Mouse (Mus musculus): Measurements from ENCODE around the gene Tmem54.
A peak's percentile ranks its signal among the peaks of the same experiment; 100 is the strongest.

Tmem54 gene

GRCm38 (mm10) chr4:129105356-129105755 is at the start of gene Tmem54:
Tmem54 (plus strand) TSS chr4:129105548.
- DNase-seq (ENCODE audit: low spot score in 2 of 2) = no peak

DNA sequence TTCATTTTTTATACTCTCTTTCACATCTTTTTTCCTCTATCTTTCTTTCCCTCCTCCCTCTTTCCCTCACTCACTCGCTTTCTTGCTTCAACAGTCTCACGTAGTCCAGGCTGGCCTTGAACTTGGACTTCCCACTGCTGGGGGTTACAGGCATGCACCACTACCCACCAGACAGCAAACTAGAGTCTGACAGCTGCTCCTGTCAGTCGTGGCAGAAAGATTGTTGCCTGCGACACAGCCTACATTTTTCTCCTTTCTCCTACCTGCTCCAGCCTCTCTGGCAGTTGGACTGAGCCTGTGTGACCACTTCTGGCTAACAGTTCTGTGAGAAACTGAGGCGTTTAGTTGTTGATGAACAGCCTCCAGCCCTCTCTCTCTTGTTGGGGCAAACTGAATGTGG is 49.8 kb upstream of the Tmem54 start:
- DNase-seq (ENCODE audit: low spot score in 2 of 2) = no peak

GRCm38 (mm10) chr4:129057533-129058206 is 47.7 kb upstream of the Tmem54 start:
- DNase-seq (ENCODE audit: low spot score in 2 of 2) = peak; percentile 93 to 96

DNA sequence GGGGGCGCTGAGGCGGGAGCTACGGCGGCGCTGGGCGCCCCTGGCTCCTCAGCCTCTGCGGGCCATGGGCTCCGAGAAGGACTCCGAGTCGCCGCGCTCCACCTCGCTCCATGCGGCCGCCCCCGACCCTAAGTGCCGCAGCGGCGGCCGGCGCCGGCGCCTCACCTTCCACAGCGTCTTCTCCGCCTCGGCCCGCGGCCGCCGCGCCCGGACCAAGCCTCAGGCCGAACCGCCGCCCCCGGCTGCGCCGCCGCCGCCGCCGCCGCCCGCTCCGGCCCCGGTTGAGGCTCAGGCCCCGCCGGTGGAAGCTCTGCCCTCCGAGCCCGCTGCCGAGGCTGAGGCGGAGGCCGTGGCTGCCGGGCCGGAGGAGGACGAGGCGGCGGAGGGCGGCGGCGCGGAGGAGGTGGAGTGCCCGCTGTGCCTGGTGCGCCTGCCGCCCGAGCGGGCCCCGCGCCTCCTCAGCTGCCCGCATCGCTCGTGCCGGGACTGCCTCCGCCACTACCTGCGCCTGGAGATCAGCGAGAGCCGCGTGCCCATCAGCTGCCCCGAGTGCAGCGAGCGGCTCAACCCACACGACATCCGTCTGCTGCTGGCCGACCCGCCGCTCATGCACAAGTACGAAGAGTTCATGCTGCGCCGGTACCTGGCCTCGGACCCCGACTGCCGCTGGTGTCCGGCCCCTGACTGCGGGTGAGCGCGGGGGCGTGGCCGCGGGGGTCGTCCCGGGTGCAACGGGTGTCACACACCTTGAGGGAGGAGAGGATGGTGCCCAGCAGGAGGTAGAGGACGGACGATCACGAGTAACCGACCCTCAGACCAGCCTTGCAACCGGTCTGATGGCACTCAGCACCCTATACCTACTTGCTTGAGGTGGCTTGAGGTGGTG is 46.9 kb upstream of the Tmem54 start, which contains the start of gene Rnf19b:
TSS of gene Rnf19b (plus strand) at position 65 of the 886 bp plus-strand sequence.
- DNase-seq (ENCODE audit: low spot score in 2 of 2) = peak in 1 of 2 experiments; percentile 28

GRCm38 (mm10) chr4:129059125-129059551 is 46.2 kb upstream of the Tmem54 start:
- DNase-seq (ENCODE audit: low spot score in 2 of 2) = no peak

DNA sequence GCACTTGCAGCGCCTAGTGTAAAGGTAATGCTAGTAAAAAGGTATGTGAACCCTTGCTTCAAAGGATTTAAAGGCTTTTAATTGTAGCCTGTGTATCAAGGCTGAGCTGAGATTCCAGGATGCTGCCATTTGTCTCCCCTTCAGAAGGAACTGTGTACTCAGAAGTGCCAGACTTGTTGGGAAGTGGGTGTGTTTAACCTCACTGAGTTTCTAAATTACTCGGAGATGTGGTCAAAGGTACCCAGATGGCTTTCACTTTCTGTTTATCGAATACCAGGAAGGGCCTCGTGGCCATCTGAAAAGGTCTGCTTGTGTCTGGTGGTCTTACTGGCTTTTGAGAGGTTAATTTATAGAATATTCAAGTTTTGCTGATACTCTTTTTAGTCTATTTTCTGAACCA is 45.4 kb upstream of the Tmem54 start:
- DNase-seq (ENCODE audit: low spot score in 2 of 2) = no peak

GRCm38 (mm10) chr4:129061486-129061885 is 43.9 kb upstream of the Tmem54 start:
- DNase-seq (ENCODE audit: low spot score in 2 of 2) = no peak

DNA sequence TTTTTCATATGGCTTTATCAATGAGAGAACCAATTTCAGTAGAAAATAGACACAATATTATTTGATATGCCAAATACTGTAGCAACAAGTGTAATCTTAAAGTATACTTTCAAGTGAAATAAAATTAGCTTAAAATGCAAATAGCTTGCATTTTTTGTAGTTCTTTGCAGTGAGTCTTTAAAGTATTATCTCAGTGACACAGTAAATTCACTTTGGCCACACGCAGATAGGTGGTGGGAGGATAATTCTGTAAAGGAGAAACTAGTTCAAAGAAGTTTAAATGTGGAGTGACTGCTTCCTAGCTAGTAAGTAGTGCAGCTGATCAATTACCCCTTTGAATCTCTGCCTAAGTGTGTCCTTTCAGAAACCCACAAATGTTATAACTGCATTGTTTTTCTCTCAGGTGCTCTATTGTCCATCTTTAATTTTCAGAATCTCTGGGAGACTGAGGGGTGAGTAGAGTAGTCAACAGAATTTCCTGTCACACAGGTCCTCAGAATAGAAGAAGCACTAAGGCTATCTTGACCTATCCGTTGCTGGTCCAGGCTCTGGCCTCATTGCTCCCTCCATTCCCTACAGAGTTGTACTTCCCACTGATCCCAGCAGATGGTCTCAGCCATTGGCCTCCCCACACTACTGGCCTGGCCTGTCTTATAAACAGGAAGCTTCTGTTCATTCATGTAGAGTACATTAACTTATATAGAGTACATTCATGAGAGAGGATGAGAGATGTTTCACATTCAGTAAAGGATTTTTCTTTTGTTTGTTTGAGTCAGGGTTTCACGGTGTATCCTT is 42.9 kb upstream of the Tmem54 start:
- no peak for DNase-seq (ENCODE audit: low spot score in 2 of 2)

GRCm38 (mm10) chr4:129065688-129066236 is 39.6 kb upstream of the Tmem54 start:
- no peak for DNase-seq (ENCODE audit: low spot score in 2 of 2)

DNA sequence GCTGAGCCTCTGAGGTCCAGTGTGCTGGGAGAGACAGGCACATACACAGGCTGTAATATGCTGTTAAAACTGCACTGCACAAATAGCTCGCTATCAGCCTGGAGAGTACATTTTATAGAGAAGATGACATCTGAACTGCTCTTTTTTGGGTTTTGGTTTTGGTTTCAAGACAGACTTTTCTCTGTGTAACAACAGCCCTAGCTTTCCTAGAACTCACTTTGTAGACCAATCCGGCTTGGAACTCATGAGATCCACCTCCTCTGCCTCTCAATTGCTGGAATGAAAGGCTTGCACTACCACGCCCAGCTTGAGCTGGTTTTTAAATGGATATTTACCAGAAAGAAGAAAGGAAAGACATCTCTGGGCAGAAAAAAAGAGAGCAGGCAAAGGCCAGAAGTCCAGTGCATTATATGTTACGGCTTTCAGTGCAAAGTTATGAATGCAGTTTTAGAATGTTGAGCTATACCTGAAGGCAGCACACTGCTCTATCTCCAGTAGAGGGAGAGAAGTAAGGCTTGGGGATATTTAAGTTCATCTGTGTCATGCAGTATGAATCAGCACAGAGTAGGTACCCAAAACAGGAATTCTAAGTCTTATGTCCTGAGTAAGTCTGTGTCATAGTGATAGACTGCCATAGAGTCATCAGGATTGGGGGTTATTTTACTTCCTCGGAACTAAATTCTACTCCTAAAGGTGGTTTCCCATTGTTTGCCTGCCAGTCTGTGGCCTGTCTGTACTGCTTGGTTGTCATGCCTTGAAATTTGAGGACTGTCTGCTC is 37.5 kb upstream of the Tmem54 start:
- no peak for DNase-seq (ENCODE audit: low spot score in 2 of 2)

GRCm38 (mm10) chr4:129068848-129069247 is 36.5 kb upstream of the Tmem54 start:
- DNase-seq (ENCODE audit: low spot score in 2 of 2) = no peak

- DNase-seq (ENCODE audit: low spot score in 2 of 2) = no peak
These were observed 26.2 kb upstream of the Tmem54 start for GRCm38 (mm10) chr4:129079126-129079525.

- DNase-seq (ENCODE audit: low spot score in 2 of 2) = no peak
These were observed 24.3 kb upstream of the Tmem54 start for GRCm38 (mm10) chr4:129081041-129081440.

DNA sequence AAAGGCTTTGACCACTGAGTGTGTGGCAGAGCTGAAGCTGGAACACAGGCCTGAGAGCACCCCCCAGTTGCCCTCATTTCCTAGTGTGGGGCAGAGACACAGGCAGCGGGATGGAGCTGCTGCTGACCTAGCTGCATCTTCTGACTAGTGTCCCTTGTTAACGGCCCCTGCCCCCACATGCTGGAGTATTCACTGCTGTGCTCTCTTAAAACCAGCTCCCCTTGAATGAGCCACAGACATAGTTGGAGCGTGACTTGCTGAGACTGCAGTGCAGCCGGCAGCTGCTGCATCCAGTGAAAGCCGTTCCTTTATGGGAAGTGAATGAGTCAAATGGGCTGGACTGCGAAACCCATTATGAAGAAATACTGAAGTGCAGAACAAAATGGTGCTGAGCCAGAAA is 23.8 kb upstream of the Tmem54 start:
- DNase-seq (ENCODE audit: low spot score in 2 of 2) = peak; percentile 23 to 39

DNA sequence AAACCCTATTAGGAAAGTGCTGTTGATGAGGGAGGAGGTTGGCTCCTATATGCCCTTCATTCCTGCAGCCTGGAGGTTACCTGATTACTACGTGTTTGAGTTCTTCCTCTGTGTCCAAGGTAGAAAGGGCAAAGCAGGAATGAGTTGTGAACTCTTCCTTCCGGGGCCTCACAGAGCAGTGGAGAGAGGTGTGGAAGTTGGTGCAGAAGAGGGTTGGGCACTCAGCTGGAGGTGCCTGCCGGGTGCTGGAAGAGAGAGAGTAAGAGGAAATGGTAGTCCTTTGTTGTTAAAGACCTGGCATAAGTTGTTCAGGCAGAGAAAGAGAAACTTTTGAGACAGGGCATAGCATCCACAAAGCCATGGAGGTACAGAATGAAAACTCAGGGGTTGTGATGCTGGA is 23.4 kb upstream of the Tmem54 start:
- no peak for DNase-seq (ENCODE audit: low spot score in 2 of 2)

- DNase-seq (ENCODE audit: low spot score in 2 of 2) = peak; percentile 29 to 42
These were observed 22.8 kb upstream of the Tmem54 start for GRCm38 (mm10) chr4:129082379-129083115.

- DNase-seq (ENCODE audit: low spot score in 2 of 2) = no peak
These were observed 20.5 kb upstream of the Tmem54 start for GRCm38 (mm10) chr4:129084896-129085295.

- DNase-seq (ENCODE audit: low spot score in 2 of 2) = peak in 1 of 2 experiments; percentile 66
These were observed 19.3 kb upstream of the Tmem54 start for GRCm38 (mm10) chr4:129086078-129086477.

DNA sequence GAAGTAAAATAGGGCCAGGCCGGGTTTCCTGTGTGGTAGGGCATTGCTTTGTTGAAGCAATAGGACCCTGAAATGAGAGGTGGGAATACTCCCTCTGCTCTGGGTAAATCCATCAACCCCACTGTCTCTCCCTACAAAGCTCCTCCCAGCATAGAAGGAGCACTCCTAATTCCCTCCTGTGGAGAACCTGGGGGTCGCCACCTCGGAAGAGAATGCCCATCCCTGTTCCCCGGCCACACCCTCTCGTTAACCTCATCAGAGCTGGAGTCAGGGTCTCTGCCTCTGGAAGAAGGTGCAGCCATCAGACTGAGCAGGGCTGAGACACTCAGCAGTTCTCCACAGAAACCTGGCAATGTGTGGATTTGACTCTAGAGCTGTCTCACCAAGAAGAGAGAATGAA is 17.5 kb upstream of the Tmem54 start:
- DNase-seq (ENCODE audit: low spot score in 2 of 2) = no peak

- no peak for DNase-seq (ENCODE audit: low spot score in 2 of 2)
These were observed 10.1 kb upstream of the Tmem54 start for GRCm38 (mm10) chr4:129095276-129095675.

Data from frontal cortex, postnatal 14 days (tissue).